24 mouse cellular contexts compared by ENCODE assay signal in the genomic region with DNA sequence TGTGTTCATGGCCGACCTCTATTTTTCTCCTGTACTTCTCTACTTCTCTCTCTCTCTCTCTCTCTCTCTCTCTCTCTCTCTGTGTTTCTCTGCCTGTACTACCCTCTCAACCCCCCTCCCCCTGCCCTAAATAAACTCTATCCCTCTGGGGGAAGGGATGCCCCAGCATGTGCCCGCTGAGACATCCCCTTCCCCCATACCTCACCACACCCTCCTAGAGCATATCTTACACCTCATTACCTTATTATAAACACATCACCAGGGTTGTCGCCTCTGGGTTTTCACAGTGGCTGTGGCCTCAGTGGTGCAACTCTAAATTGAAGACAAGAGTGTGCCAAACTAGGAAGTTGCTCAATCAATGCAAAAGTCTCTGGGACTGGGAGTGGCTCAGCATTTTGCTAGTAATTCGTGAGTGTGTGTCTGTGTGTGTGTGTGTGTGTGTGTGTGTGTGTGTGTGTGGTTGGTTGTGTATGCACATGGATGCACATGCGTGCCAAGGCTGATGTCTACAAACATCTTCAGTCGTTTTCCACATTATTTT. TPM values are rescaled to one million over a fixed set of nuclear protein-coding genes. Genes with fewer than 3 reads are reported as not detected.
DNase-seq lines count a peak whose midpoint lies in the region; ATAC-seq and TF ChIP-seq lines count a peak whose summit lies in the region.
"Had no signal": no experiment of that assay in that cellular context is flagged by ENCODE, and none has a peak within 500 bp of the region (broad histone marks: within the 10 kb centered on the region; RNA-seq: fewer than 3 reads in every experiment).

No protein-coding gene starts in this region.

- H3K27me3 ChIP-seq in embryonic facial prominence, embryonic 14.5 days (replicated peaks; ENCODE audit: control insufficient read depth, insufficient read depth, low read length), result no peaks in the 10 kb centered on the region
- no peaks in the 10 kb centered on the region for H3K27me3 ChIP-seq in embryonic facial prominence, embryonic 10.5 days (replicated peaks; ENCODE audit: low read depth, poor library complexity, severe bottlenecking)
- no peaks in the 10 kb centered on the region for H3K27me3 ChIP-seq in liver, embryonic 16.5 days (ENCODE audit: control insufficient read depth, insufficient read depth, low read depth, low read length)
- no peaks in the 10 kb centered on the region for H3K27me3 ChIP-seq in liver, embryonic 12.5 days (replicated peaks)
- no peaks in the 10 kb centered on the region for H3K27me3 ChIP-seq in neural tube, embryonic 13.5 days
- no peaks in the 10 kb centered on the region for H3K27me3 ChIP-seq in intestine, postnatal 0 days (replicated peaks; ENCODE audit: control insufficient read depth, insufficient read depth, low read length)
- H3K27me3 ChIP-seq: embryonic facial prominence, embryonic 12.5 days; forebrain, embryonic 15.5 days; heart, embryonic 13.5 days; hindbrain, embryonic 15.5 days; intestine, embryonic 15.5 days; kidney, embryonic 15.5 days; limb, embryonic 13.5 days; neural tube, embryonic 12.5 days had no signal

- H3K4me1 ChIP-seq in embryonic facial prominence, embryonic 14.5 days (ENCODE audit: control insufficient read depth, insufficient read depth, low read length), result no peaks in the 10 kb centered on the region
- no peaks in the 10 kb centered on the region for H3K4me1 ChIP-seq in embryonic facial prominence, embryonic 10.5 days
- no peaks in the 10 kb centered on the region for H3K4me1 ChIP-seq in liver, embryonic 16.5 days (ENCODE audit: control insufficient read depth, low read depth, low read length)
- no peaks in the 10 kb centered on the region for H3K4me1 ChIP-seq in liver, embryonic 12.5 days
- H3K4me1 ChIP-seq in neural tube, embryonic 13.5 days (replicated peaks), result peaks cover 17% of the 10 kb centered on the region
- H3K4me1 ChIP-seq in intestine, postnatal 0 days (replicated peaks; ENCODE audit: control insufficient read depth, insufficient read depth, low read length), result no peaks in the 10 kb centered on the region
- H3K4me1 ChIP-seq: embryonic facial prominence, embryonic 12.5 days; intestine, embryonic 15.5 days; kidney, embryonic 15.5 days; neural tube, embryonic 12.5 days had no signal

- no peak overlapping the region for H3K27ac ChIP-seq in embryonic facial prominence, embryonic 14.5 days (replicated peaks; ENCODE audit: low read depth, low read length)
- no peak overlapping the region for H3K27ac ChIP-seq in embryonic facial prominence, embryonic 10.5 days (replicated peaks)
- no peak overlapping the region for H3K27ac ChIP-seq in liver, embryonic 16.5 days (ENCODE audit: low read length)
- no peak overlapping the region for H3K27ac ChIP-seq in liver, embryonic 12.5 days
- H3K27ac ChIP-seq in neural tube, embryonic 13.5 days (replicated peaks), result 0 out of 2 replicates have a peak overlapping the region, but pooled peaks have one; percentile 68
- H3K27ac ChIP-seq in intestine, postnatal 0 days (ENCODE audit: low read depth, low read length), result no peak overlapping the region
- H3K27ac ChIP-seq: embryonic facial prominence, embryonic 12.5 days; forebrain, embryonic 15.5 days; heart, adult 2 months; heart, embryonic 13.5 days; hindbrain, embryonic 15.5 days; intestine, embryonic 15.5 days; kidney, embryonic 15.5 days; limb, embryonic 13.5 days; neural tube, embryonic 12.5 days had no signal

- peak; percentile 11 for DNase-seq in embryonic facial prominence, embryonic 14.5 days (ENCODE audit: low spot score)
- DNase-seq in embryonic facial prominence, embryonic 10.5 days (ENCODE audit: low spot score), result no peak
- no peak for DNase-seq in neural tube, embryonic 10.5 days (ENCODE audit: extremely low spot score, low spot score)
- DNase-seq in retina, postnatal 1 day, result peak; percentile 55
- DNase-seq: adrenal gland, postnatal 25 days; cerebellum, adult 9-10 months; gastrocnemius, postnatal 14 days; heart, adult 2 months; lung, adult 18-20 months; thymus, adult 18-20 months; thymus, postnatal 36 days had no signal

- H3K4me2 ChIP-seq in embryonic facial prominence, embryonic 14.5 days (ENCODE audit: low read depth, low read length), result no peak overlapping the region
- no peak overlapping the region for H3K4me2 ChIP-seq in liver, embryonic 16.5 days (ENCODE audit: low read depth, low read length)
- H3K4me2 ChIP-seq in liver, embryonic 12.5 days, result no peak overlapping the region
- H3K4me2 ChIP-seq in neural tube, embryonic 13.5 days, result no peak overlapping the region
- H3K4me2 ChIP-seq in intestine, postnatal 0 days (replicated peaks; ENCODE audit: low read depth), result no peak overlapping the region
- H3K4me2 ChIP-seq: embryonic facial prominence, embryonic 12.5 days; forebrain, embryonic 15.5 days; heart, embryonic 13.5 days; hindbrain, embryonic 15.5 days; intestine, embryonic 15.5 days; kidney, embryonic 15.5 days; limb, embryonic 13.5 days; neural tube, embryonic 12.5 days had no signal

- no peaks in the 10 kb centered on the region for H3K9me3 ChIP-seq in embryonic facial prominence, embryonic 14.5 days (ENCODE audit: control insufficient read depth, low read length)
- no peaks in the 10 kb centered on the region for H3K9me3 ChIP-seq in embryonic facial prominence, embryonic 10.5 days
- no peaks in the 10 kb centered on the region for H3K9me3 ChIP-seq in liver, embryonic 16.5 days (replicated peaks; ENCODE audit: control insufficient read depth, low read length)
- no peaks in the 10 kb centered on the region for H3K9me3 ChIP-seq in liver, embryonic 12.5 days (replicated peaks)
- no peaks in the 10 kb centered on the region for H3K9me3 ChIP-seq in neural tube, embryonic 13.5 days
- H3K9me3 ChIP-seq in intestine, postnatal 0 days (ENCODE audit: control insufficient read depth), result no peaks in the 10 kb centered on the region
- H3K9me3 ChIP-seq: embryonic facial prominence, embryonic 12.5 days; forebrain, embryonic 15.5 days; heart, embryonic 13.5 days; hindbrain, embryonic 15.5 days; intestine, embryonic 15.5 days; kidney, embryonic 15.5 days; limb, embryonic 13.5 days; neural tube, embryonic 12.5 days had no signal

- no peak overlapping the region for H3K4me3 ChIP-seq in embryonic facial prominence, embryonic 14.5 days (ENCODE audit: low read depth, low read length)
- H3K4me3 ChIP-seq in embryonic facial prominence, embryonic 10.5 days, result no peak overlapping the region
- H3K4me3 ChIP-seq in liver, embryonic 16.5 days (ENCODE audit: low read depth, low read length), result no peak overlapping the region
- H3K4me3 ChIP-seq in liver, embryonic 12.5 days, result no peak overlapping the region
- H3K4me3 ChIP-seq in neural tube, embryonic 13.5 days, result no peak overlapping the region
- H3K4me3 ChIP-seq in intestine, postnatal 0 days (ENCODE audit: low read depth, low read length), result no peak overlapping the region
- H3K4me3 ChIP-seq: embryonic facial prominence, embryonic 12.5 days; forebrain, embryonic 15.5 days; heart, adult 2 months; heart, embryonic 13.5 days; hindbrain, embryonic 15.5 days; intestine, embryonic 15.5 days; kidney, embryonic 15.5 days; limb, embryonic 13.5 days; neural tube, embryonic 12.5 days had no signal

- no peak for TF ChIP-seq CTCF in intestine, postnatal 0 days (IDR thresholded peaks at IDR 0.05; ENCODE audit: low read depth)

- 73% methylated on average over 6 of the region's 6 CpGs for WGBS in embryonic facial prominence, embryonic 14.5 days
- WGBS in embryonic facial prominence, embryonic 10.5 days, result 80% methylated on average over 6 of the region's 6 CpGs
- WGBS in liver, embryonic 16.5 days (ENCODE audit: insufficient replicate concordance), result 43% methylated on average over 6 of the region's 6 CpGs
- WGBS in liver, embryonic 12.5 days (ENCODE audit: insufficient replicate concordance), result 47% methylated on average over 6 of the region's 6 CpGs
- 68% methylated on average over 6 of the region's 6 CpGs for WGBS in neural tube, embryonic 13.5 days
- WGBS in intestine, postnatal 0 days, result 66% methylated on average over 6 of the region's 6 CpGs

- ATAC-seq in embryonic facial prominence, embryonic 14.5 days (ENCODE audit: low read depth), result no peak
- peak; percentile 21; the same call in 1 of the 2 replicates for ATAC-seq in liver, embryonic 16.5 days (ENCODE audit: low read depth)
- ATAC-seq in liver, embryonic 12.5 days, result no peak
- ATAC-seq in neural tube, embryonic 13.5 days (ENCODE audit: low read depth), result no peak
- no peak for ATAC-seq in intestine, postnatal 0 days
- ATAC-seq: intestine, embryonic 15.5 days had no signal

- H3K9ac ChIP-seq in embryonic facial prominence, embryonic 14.5 days (ENCODE audit: low read depth, low read length), result no peak overlapping the region
- H3K9ac ChIP-seq in liver, embryonic 16.5 days (ENCODE audit: low read depth, low read length), result no peak overlapping the region
- no peak overlapping the region for H3K9ac ChIP-seq in liver, embryonic 12.5 days
- H3K9ac ChIP-seq in neural tube, embryonic 13.5 days, result no peak overlapping the region
- no peak overlapping the region for H3K9ac ChIP-seq in intestine, postnatal 0 days (ENCODE audit: low read depth, low read length)
- H3K9ac ChIP-seq: embryonic facial prominence, embryonic 12.5 days; forebrain, embryonic 15.5 days; heart, embryonic 13.5 days; hindbrain, embryonic 15.5 days; intestine, embryonic 15.5 days; kidney, embryonic 15.5 days; limb, embryonic 13.5 days; neural tube, embryonic 12.5 days had no signal

- H3K36me3 ChIP-seq in embryonic facial prominence, embryonic 14.5 days (ENCODE audit: control insufficient read depth, insufficient read depth, low read length), result no peaks in the 10 kb centered on the region
- H3K36me3 ChIP-seq in embryonic facial prominence, embryonic 10.5 days (replicated peaks), result no peaks in the 10 kb centered on the region
- no peaks in the 10 kb centered on the region for H3K36me3 ChIP-seq in liver, embryonic 16.5 days (ENCODE audit: control insufficient read depth, insufficient read depth)
- no peaks in the 10 kb centered on the region for H3K36me3 ChIP-seq in liver, embryonic 12.5 days
- H3K36me3 ChIP-seq in neural tube, embryonic 13.5 days, result no peaks in the 10 kb centered on the region
- no peaks in the 10 kb centered on the region for H3K36me3 ChIP-seq in intestine, postnatal 0 days (ENCODE audit: control insufficient read depth, insufficient read depth)
- H3K36me3 ChIP-seq: embryonic facial prominence, embryonic 12.5 days; forebrain, embryonic 15.5 days; heart, embryonic 13.5 days; hindbrain, embryonic 15.5 days; intestine, embryonic 15.5 days; kidney, embryonic 15.5 days; limb, embryonic 13.5 days; neural tube, embryonic 12.5 days had no signal

RNA-seq across cellular contexts. Expression of gene Gpr39, which starts 52.3 kb away (rescaled TPM):
- 0.07 and 0.26 TPM in 2 replicates for polyA plus RNA-seq in embryonic facial prominence, embryonic 14.5 days (2014; fragmentation: Nextera tagmentation; extraction: Ambion mirVana)
- 0.06 TPM in 1 of 2 replicates, not detected in the other for polyA plus RNA-seq in embryonic facial prominence, embryonic 10.5 days (2016; fragmentation: Nextera tagmentation; extraction: Ambion mirVana)
- polyA plus RNA-seq in liver, embryonic 16.5 days (2015; fragmentation: Nextera tagmentation; extraction: Ambion mirVana), result 3.5 and 3.6 TPM in 2 replicates
- polyA plus RNA-seq in liver, embryonic 12.5 days (2016; fragmentation: Nextera tagmentation; extraction: Ambion mirVana), result 3.6 and 4.3 TPM in 2 replicates
- 0.12 TPM in 1 of 2 replicates, not detected in the other for polyA plus RNA-seq in neural tube, embryonic 13.5 days (2015; fragmentation: Nextera tagmentation; extraction: Ambion mirVana)
- polyA plus RNA-seq in intestine, postnatal 0 days (2015; fragmentation: Nextera tagmentation; extraction: Ambion mirVana), result 6.8 TPM in 2 replicates
- polyA plus RNA-seq: embryonic facial prominence, embryonic 12.5 days; forebrain, embryonic 15.5 days; limb, embryonic 13.5 days; midbrain, embryonic 14.5 days; neural tube, embryonic 12.5 days had no signal

Comparison
In these comparisons a context has a peak if more than half of its experiments do, and no peak if none do; other contexts are left out.
1. DNase-seq: peak in embryonic facial prominence, embryonic 14.5 days (single experiment) and retina, postnatal 1 day (single experiment); none in embryonic facial prominence, embryonic 10.5 days (single experiment) and neural tube, embryonic 10.5 days (single experiment).